Mouse (Mus musculus) limb, embryonic 14.5 days (tissue): ENCODE measurements at regions not wholly inside any gene's neighbourhood (a gene's known extent, or its start where the extent isn't known, plus 50 kb on each side); places are given as distances from the start of the nearest gene placed in this dataset.

Source experiments
- ATAC-seq: fragments of 200-750 bp; cut with Nextera tagmentation; 2 replicates; pipeline ENCODE4 v1.8.0; 2017; ENCODE audit warnings: low read depth, moderate number of reproducible peaks, moderate TSS enrichment; ENCODE audit not compliant: low FRiP score
- DNase-seq: peaks from one replicate; pipeline ENCODE4 v3.0.0-alpha.2; 2015; ENCODE audit warnings: low spot score
- H3K27ac ChIP-seq: fragments of 300-500 bp; sonication (generic); replicated peaks from 2 replicates; pipeline ENCODE4 v1.5.1; 2014; ENCODE audit warnings: low read depth, mild to moderate bottlenecking, low read length, moderate library complexity, mixed read lengths
- H3K27me3 ChIP-seq: fragments of 300-500 bp; sonication (generic); 2 replicates; pipeline ENCODE4 v1.6.1; 2014; ENCODE audit warnings: low read length, mixed read lengths; ENCODE audit not compliant: control insufficient read depth, insufficient read depth
- H3K36me3 ChIP-seq: fragments of 300-500 bp; sonication (generic); 2 replicates; pipeline ENCODE4 v1.6.1; 2014; ENCODE audit warnings: mild to moderate bottlenecking, low read length, moderate library complexity, mixed read lengths; ENCODE audit not compliant: control insufficient read depth, insufficient read depth
- H3K4me1 ChIP-seq: fragments of 300-500 bp; sonication (generic); 2 replicates; pipeline ENCODE4 v1.6.1; 2014; ENCODE audit warnings: antibody characterized with exemption, low read length, mixed read lengths; ENCODE audit not compliant: control insufficient read depth, insufficient read depth
- H3K4me2 ChIP-seq: fragments of 300-500 bp; sonication (generic); replicated peaks from 2 replicates; pipeline ENCODE4 v1.6.1; 2014; ENCODE audit warnings: low read depth, mild to moderate bottlenecking, low read length, moderate library complexity; ENCODE audit not compliant: severe bottlenecking
- H3K4me3 ChIP-seq: fragments of 300-500 bp; sonication (generic); replicated peaks from 2 replicates; pipeline ENCODE4 v1.5.1; 2014; ENCODE audit warnings: low read length
- H3K9ac ChIP-seq: fragments of 300-500 bp; sonication (generic); 2 replicates; pipeline ENCODE4 v1.6.1; 2014; ENCODE audit warnings: mild to moderate bottlenecking, low read depth, low read length, moderate library complexity; ENCODE audit not compliant: severe bottlenecking
- H3K9me3 ChIP-seq: fragments of 300-500 bp; sonication (generic); 2 replicates; pipeline ENCODE4 v1.6.1; 2016; ENCODE audit warnings: low read length; ENCODE audit not compliant: control insufficient read depth
- POLR2A ChIP-seq: fragments of 200-500 bp; IDR thresholded peaks from 2 replicates; pipeline ENCODE4 v1.8.0; 2012; ENCODE audit warnings: inconsistent platforms, mild to moderate bottlenecking, moderate library complexity, borderline replicate concordance; ENCODE audit not compliant: insufficient read depth, insufficient read length; ENCODE audit errors: extremely low read depth
- WGBS: fragments of 180-500 bp; shearing (Covaris S2); extraction: QIAGEN DNeasy Blood & Tissue Kit; methylation state at CpG from one replicate; pipeline ENCODE4 v1.1.7; 2014; 5-methylcytosine and 5-hydroxymethylcytosine counted together

GRCm38 (mm10) chr9:78903211-78903610, 287.9 kb downstream of the Cd109 start:
- Histone ChIP-seq H3K27me3 (no peaks in the 10 kb centered on the region), H3K27ac (no peak overlapping the region)
- no peak for TF ChIP-seq POLR2A

GRCm38 (mm10) chr9:78917336-78917735, 302.0 kb downstream of the Cd109 start:
- ATAC-seq (no peak), DNase-seq (no peak)
- H3K4me3 ChIP-seq, result no peak overlapping the region
- H3K4me2 ChIP-seq, result no peak overlapping the region
- H3K9ac ChIP-seq, result no peak overlapping the region
- no peaks in the 10 kb centered on the region for H3K36me3 ChIP-seq
- H3K9me3 ChIP-seq, result no peaks in the 10 kb centered on the region
- no peak for TF ChIP-seq POLR2A
- no peak overlapping the region for H3K27ac ChIP-seq
- 70% methylated on average over 1 of the region's 1 CpGs for WGBS
- H3K27me3 ChIP-seq, result no peaks in the 10 kb centered on the region
- no peaks in the 10 kb centered on the region for H3K4me1 ChIP-seq

More at GRCm38 (mm10) chr9:78903211-78903610, 287.9 kb downstream of the Cd109 start:
- Histone ChIP-seq H3K9ac (no peak overlapping the region), H3K36me3 (no peaks in the 10 kb centered on the region), H3K4me3 (no peak overlapping the region), H3K9me3 (no peaks in the 10 kb centered on the region), H3K4me2 (no peak overlapping the region), H3K4me1 (peaks cover 9% of the 10 kb centered on the region; the same call in 1 of the 2 replicates)
- DNase-seq, result peak; percentile 51
- WGBS, result 39% methylated on average over 9 of the region's 9 CpGs
- peak; percentile 67; the same call in 1 of the 2 replicates for ATAC-seq

- H3K9me3 ChIP-seq, result no peaks in the 10 kb centered on the region
- WGBS, result 52% methylated on average over 7 of the region's 7 CpGs
- no peak overlapping the region for H3K4me3 ChIP-seq
- no peak overlapping the region for H3K4me2 ChIP-seq
- H3K27ac ChIP-seq, result no peak overlapping the region
- H3K27me3 ChIP-seq, result no peaks in the 10 kb centered on the region
- DNase-seq (peak; percentile 83), ATAC-seq (peak; percentile 83)
- no peak for TF ChIP-seq POLR2A
- H3K36me3 ChIP-seq, result no peaks in the 10 kb centered on the region
- no peak overlapping the region for H3K9ac ChIP-seq
- H3K4me1 ChIP-seq, result peaks cover 5% of the 10 kb centered on the region; the same call in 1 of the 2 replicates
Observed at GRCm38 (mm10) chr9:78925977-78926593, 310.7 kb downstream of the Cd109 start.

- TF ChIP-seq POLR2A, result no peak
- Histone ChIP-seq H3K9me3 (no peaks in the 10 kb centered on the region), H3K27ac (no peak overlapping the region), H3K27me3 (no peaks in the 10 kb centered on the region), H3K4me1 (no peaks in the 10 kb centered on the region), H3K4me3 (no peak overlapping the region), H3K36me3 (no peaks in the 10 kb centered on the region), H3K9ac (no peak overlapping the region), H3K4me2 (no peak overlapping the region)
- ATAC-seq (no peak), DNase-seq (no peak)
Observed at GRCm38 (mm10) chr9:78941648-78942047, 326.3 kb downstream of the Cd109 start.

- ATAC-seq (no peak), DNase-seq (peak; percentile 3)
- no peak overlapping the region for H3K4me2 ChIP-seq
- no peak overlapping the region for H3K9ac ChIP-seq
- 33% methylated on average over 1 of the region's 1 CpGs for WGBS
- H3K4me1 ChIP-seq, result no peaks in the 10 kb centered on the region
- H3K9me3 ChIP-seq, result no peaks in the 10 kb centered on the region
- no peaks in the 10 kb centered on the region for H3K27me3 ChIP-seq
- H3K27ac ChIP-seq, result peak overlapping the region; percentile 40; the same call in 1 of the 2 replicates
- TF ChIP-seq POLR2A, result no peak
- no peaks in the 10 kb centered on the region for H3K36me3 ChIP-seq
- no peak overlapping the region for H3K4me3 ChIP-seq
Observed at GRCm38 (mm10) chr9:78964813-78965212, 349.5 kb downstream of the Cd109 start.
